Mouse (Mus musculus): ENCODE measurements around the gene Slc17a5. TPM values are rescaled to one million over a fixed set of nuclear protein-coding genes. Genes with fewer than 3 reads are reported as not detected.

Gene Slc17a5
- 1 to 10 TPM; 2.2 to 2.8 (median 2.7) TPM for total RNA-seq (2022)

GRCm38 (mm10) chr9:78587914-78588313 is at the start of gene Slc17a5:
Gene Slc17a5, minus strand, starts transcription at chr9:78588041.
- peak; percentile 86 to 90 for DNase-seq (ENCODE audit: low spot score in 2 of 2)

DNA sequence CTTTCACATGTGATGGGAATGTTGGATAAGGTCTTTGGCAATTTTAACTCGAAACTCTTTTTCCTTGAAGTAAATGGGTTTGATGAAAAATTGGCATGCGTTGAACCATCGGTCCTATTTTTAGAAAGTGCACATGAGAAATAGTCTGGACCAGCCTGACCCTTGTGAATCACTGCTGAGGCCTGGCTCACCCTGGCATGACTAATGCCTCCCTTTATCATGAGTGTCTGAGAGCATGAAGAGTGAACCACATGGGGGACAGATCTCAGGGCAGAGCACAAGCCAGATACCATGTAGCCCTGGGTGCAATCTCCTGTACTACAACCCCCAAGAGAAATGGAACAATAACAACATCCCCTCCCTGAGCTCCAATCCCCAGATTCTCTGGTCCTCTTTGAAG is 46.1 kb upstream of the Slc17a5 start:
- no peak for DNase-seq (ENCODE audit: low spot score in 2 of 2)

DNA sequence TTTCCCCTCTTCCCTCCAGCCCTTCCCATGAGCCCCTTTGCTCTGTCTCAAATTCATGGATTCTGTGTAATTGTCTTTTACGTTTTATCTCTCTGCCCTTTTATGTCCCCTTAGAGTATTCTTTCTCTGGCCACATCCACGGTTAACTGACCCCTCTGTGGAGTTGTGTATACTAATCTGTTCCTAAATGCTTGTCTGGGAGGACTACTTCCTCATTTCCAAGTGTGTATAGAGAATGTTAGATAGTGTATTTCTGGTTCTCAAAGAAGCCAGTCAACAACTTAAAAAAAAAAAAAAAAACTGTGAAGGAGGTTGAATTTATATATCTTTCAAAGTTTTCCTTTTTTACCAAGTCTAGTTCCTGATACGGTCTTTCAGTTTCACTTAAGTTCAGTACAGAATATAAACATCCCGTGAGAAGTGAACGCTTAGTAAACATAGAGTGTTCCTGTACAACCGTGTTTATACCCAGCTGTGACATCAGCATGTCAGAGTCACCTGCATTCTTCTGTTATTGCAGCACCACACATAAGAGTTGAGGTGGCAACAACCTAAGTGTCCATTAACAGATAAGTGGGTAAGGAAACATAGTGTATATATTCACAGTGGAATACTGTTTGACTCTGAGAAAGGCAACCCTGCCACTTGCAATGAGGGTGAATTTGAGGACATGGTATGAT is 44.1 kb upstream of the Slc17a5 start:
- DNase-seq (ENCODE audit: low spot score in 2 of 2) = no peak

GRCm38 (mm10) chr9:78629991-78630390 is 42.1 kb upstream of the Slc17a5 start:
- no peak for DNase-seq (ENCODE audit: low spot score in 2 of 2)

- DNase-seq (ENCODE audit: low spot score in 2 of 2) = no peak
Measured at GRCm38 (mm10) chr9:78623301-78623747, 35.5 kb upstream of the Slc17a5 start.

GRCm38 (mm10) chr9:78619285-78619684 is 31.4 kb upstream of the Slc17a5 start:
- no peak for DNase-seq (ENCODE audit: low spot score in 2 of 2)

DNA sequence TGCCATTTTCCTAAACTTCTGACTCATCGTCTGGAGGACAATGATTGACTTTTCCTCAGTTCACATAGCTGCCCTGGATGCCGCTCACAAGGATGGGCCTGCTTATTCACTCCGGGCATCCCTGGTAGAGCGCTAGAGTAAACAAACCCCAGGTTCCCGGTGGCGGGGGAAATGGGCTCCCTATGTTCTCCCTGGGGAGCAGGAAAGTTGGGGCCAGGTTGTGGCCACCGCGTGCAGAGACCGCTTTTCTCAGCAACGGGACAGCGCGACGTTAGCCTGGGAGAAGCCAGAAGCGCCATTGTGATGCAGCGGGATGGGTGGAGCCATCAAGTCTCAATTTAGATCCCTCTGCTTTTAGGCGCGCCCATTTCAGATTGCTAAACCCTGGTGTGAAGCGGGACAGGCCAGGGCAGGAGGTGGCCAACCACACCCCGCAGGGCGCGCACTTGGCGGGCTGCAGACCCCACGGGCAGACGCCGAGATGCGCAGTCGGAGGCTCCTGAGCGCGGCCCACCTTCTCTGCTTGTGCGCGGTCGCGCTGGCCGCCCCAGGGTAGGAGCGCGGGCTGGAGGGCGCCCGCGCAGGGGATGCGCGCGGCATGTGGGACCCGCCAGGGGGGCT is 27.7 kb upstream of the Slc17a5 start, which contains the start of gene Cd109:
TSS of gene Cd109 (plus strand) at position 146 of the 621 bp plus-strand sequence.
- DNase-seq (ENCODE audit: low spot score in 2 of 2) = peak; percentile 6 to 8

- no peak for DNase-seq (ENCODE audit: low spot score in 2 of 2)
Measured at GRCm38 (mm10) chr9:78614201-78614600, 26.4 kb upstream of the Slc17a5 start.

GRCm38 (mm10) chr9:78601046-78601730 is 13.3 kb upstream of the Slc17a5 start:
- no peak for DNase-seq (ENCODE audit: low spot score in 2 of 2)

DNA sequence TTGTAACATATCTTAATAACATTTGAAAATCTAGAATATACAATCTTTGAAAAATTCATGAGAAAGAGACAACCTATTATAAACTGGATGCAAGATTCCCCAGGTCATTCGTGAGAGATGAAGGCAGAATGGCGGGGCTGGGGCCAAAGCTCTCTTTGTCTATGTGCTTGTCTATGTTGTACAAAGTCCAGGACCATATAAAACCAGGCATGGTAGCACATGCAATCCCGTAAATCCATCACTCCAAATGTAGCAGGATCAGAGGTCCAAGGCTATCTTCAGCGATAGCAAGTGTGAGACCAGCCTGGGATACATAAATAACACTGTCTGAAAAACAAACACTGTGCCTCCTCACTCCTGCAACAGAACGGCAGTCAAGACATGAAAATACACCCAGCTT is 12.1 kb upstream of the Slc17a5 start:
- no peak for DNase-seq (ENCODE audit: low spot score in 2 of 2)

DNA sequence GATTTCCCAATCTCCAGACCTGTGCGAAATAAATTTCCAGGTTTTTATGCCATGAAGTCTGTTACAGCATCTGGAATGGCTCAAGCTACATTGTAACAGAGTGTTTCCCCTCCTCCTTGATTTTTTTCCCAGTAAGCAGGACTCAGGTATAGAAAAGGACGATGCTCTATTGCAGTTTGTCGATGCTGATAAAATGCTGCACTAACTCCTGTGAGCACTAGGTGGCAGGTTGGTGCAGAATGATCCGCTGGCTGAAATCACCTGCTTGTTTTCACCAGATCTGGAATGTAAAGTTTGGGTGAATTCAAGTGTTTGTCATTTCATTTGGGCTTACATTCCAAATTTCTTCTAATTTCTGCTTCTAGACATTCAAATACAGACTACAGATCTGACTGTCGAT is 9.0 kb upstream of the Slc17a5 start:
- no peak for DNase-seq (ENCODE audit: low spot score in 2 of 2)

DNA sequence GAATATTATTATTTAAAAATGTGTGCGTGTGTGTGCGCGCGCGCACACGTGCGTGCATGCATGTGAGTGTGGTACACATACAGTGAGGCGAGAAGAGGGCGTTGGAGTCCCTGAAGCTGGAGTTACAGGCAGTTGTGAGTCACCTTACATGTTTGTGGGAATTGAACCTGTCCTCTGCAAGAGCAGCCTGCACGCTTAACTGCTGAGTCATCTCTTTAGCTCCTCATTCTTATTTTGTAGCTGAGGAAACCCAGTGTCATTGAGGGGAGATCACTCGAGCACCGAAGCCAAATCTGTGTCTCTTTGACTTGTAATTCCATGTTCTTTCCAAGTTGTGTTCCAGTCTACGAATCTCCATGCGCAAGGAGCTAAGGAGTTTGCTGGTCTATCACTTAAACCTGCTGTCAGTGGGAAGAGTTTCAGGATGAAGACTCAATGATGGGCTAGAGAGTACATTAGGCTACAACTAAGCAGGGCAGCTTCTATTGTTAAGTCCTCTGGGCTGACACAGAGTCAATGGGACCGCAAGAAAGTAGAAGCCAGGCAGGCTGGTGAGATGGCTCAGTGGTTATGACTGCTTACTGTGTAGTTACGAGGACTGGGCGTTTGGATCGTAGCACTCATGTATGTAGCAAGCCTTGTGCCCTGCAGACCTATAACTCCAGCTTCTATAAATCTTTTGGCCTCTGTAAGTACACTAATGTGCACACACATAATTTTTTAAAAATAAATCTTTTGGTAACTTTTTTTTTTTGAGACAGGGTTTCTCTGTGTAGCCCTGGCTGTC is 8.1 kb upstream of the Slc17a5 start:
- no peak for DNase-seq (ENCODE audit: low spot score in 2 of 2)

- no peak for DNase-seq (ENCODE audit: low spot score in 2 of 2)
Measured at GRCm38 (mm10) chr9:78595257-78595656, 7.4 kb upstream of the Slc17a5 start.

DNA sequence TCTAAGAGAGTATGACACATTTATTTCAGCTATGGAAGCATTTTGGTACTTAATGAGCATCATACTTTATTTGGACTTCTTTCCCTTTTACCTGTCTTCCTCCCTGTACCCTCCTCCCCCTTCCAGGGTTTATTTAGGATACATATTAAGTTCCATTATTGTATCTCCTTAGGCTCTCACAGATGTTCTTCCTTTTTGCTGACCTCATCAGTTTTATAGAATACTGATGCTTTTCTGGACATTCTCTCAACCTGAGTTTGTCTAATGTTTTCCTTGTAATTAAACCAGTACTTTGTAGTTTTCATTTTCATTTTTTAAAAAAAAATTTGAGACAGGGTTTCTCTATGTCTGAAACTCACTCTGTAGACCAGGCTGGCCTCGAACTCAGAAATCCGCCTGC is 2.6 kb upstream of the Slc17a5 start:
- no peak for DNase-seq (ENCODE audit: low spot score in 2 of 2)

DNA sequence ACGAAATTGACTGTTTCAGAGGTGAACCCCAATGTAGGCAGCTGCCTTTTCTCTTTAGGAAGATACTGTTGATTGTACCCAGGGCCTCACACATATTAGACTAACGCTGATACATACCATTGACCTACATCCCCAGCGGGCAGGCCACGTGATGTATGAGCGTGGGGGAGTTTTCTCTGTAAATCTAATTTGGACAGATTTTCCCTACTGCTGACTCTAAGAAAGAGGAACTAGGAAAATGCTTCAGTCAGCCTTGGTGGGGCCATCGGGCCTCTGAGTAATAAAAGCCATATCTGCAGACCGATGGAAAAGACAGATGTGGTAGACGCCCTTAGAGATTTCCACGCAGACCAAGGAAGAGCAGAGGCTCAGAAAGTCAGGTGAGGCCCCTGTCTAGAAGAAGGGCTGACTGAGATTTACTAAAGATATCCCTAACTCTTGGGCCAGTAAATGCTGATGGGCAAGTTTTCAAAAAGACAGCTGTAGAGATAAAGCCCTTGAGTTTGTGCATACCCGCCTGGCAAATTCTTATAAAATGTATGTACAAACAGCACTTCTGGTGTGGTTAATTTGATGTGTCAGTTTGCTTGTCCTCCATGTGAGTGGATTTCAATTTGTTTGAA is 681 bp upstream of the Slc17a5 start:
- no peak for DNase-seq (ENCODE audit: low spot score in 2 of 2)

- no peak for DNase-seq (ENCODE audit: low spot score in 2 of 2)
Measured at GRCm38 (mm10) chr9:78587218-78587883, 490 bp downstream of the Slc17a5 start.

- DNase-seq (ENCODE audit: low spot score in 2 of 2) = no peak
Measured at GRCm38 (mm10) chr9:78579644-78580396, 8.0 kb downstream of the Slc17a5 start.

DNA sequence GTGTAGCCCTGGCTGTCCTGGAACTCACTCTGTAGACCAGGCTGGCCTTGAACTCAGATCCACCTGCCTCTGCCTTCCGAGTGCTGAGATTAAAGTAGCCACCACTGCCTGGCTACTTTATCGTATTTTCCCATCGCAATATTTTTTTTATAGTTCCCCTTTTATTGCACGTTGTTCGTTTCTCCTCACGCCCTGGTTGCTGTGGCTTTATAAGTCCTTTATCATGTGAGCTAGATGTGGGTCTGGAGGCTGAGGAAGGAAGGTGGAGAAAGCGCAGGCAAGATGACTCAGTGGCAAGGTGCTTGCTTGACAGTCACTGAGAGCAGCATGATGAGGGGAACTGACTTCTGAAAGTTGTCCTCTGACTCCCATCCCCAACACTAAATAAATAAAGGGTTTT is 9.0 kb downstream of the Slc17a5 start:
- DNase-seq (ENCODE audit: low spot score in 2 of 2) = no peak

DNA sequence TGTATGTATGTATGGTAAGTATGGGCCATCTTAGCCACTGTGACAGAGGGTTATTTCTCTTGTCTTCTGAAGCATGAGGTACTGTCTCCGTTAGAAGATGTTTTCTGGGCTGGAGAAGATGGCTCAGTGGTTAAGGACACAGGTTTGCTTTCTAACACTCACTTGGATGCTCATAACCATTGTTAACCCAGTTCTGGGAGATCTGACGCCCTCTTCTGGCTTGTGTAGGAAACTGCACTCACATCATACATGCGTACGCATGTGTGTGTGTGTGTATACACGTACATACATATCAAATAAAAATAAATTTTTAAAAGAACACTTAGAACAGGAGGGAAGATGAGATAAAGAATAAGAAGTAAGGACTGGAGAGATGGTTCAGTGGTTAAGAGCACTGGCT is 11.4 kb downstream of the Slc17a5 start:
- DNase-seq (ENCODE audit: low spot score in 2 of 2) = no peak

GRCm38 (mm10) chr9:78569934-78570333 is 17.9 kb downstream of the Slc17a5 start:
- no peak for DNase-seq (ENCODE audit: low spot score in 2 of 2)

Measured in gastrocnemius, adult 8-10 months (tissue).